Mouse (Mus musculus): ENCODE data around the gene Cyp2c65. TPM values are rescaled to one million over a fixed set of nuclear protein-coding genes. Genes with fewer than 3 reads are reported as not detected.
"Not testable (repeated sequence)": the region's sequence is repeated elsewhere in the genome, so short reads cannot be mapped to it uniquely, and the experiment has no call there.

The Cyp2c65 gene
- not detected in 2 replicates for polyA plus RNA-seq (2014; fragmentation: Nextera tagmentation; extraction: Ambion mirVana)

- H3K27ac ChIP-seq (replicated peaks; ENCODE audit: low read depth, low read length) = no peak within 1 kb of the TSS
- 76% methylated on average over 2 of the region's 2 CpGs for WGBS
- no peaks in the 10 kb centered on the region for H3K4me1 ChIP-seq (ENCODE audit: control insufficient read depth, insufficient read depth, low read length)
- no peak for DNase-seq (ENCODE audit: low spot score)
- no peak within 1 kb of the TSS for H3K9ac ChIP-seq (replicated peaks; ENCODE audit: low read length)
- no peaks in the 10 kb centered on the region for H3K9me3 ChIP-seq (replicated peaks; ENCODE audit: control insufficient read depth, low read length)
- no peaks in the 10 kb centered on the region for H3K27me3 ChIP-seq (ENCODE audit: control insufficient read depth, insufficient read depth, low read length)
- ATAC-seq (replicated peaks; ENCODE audit: insufficient number of reproducible peaks, low FRiP score, low TSS enrichment, low read depth) = no peak
- H3K4me3 ChIP-seq (ENCODE audit: low read depth, low read length) = no peak within 1 kb of the TSS
- H3K36me3 ChIP-seq (replicated peaks; ENCODE audit: control insufficient read depth, insufficient read depth, low read depth, low read length) = no peaks in the 10 kb centered on the region
- H3K4me2 ChIP-seq (ENCODE audit: low read depth, low read length) = no peak within 1 kb of the TSS
Measured at GRCm38 (mm10) chr19:39060719-39061118, at the start of gene Cyp2c65. Gene Cyp2c65, plus strand, starts transcription at chr19:39061015.

GRCm38 (mm10) chr19:39057928-39058327, 2.9 kb upstream of the Cyp2c65 start:
- Histone ChIP-seq H3K27me3 (ENCODE audit: control insufficient read depth, insufficient read depth, low read length) (no peaks in the 10 kb centered on the region), H3K9ac (replicated peaks; ENCODE audit: low read length) (no peak overlapping the region), H3K27ac (replicated peaks; ENCODE audit: low read depth, low read length) (no peak overlapping the region), H3K4me2 (ENCODE audit: low read depth, low read length) (no peak overlapping the region), H3K4me1 (ENCODE audit: control insufficient read depth, insufficient read depth, low read length) (no peaks in the 10 kb centered on the region), H3K9me3 (replicated peaks; ENCODE audit: control insufficient read depth, low read length) (no peaks in the 10 kb centered on the region), H3K36me3 (replicated peaks; ENCODE audit: control insufficient read depth, insufficient read depth, low read depth, low read length) (no peaks in the 10 kb centered on the region), H3K4me3 (ENCODE audit: low read depth, low read length) (no peak overlapping the region)
- DNase-seq (ENCODE audit: low spot score) (no peak), ATAC-seq (replicated peaks; ENCODE audit: insufficient number of reproducible peaks, low FRiP score, low TSS enrichment, low read depth) (no peak)
- 97% methylated on average over 1 of the region's 1 CpGs for whole genome bisulfite sequencing

- H3K9ac ChIP-seq (replicated peaks; ENCODE audit: low read length); ATAC-seq (replicated peaks; ENCODE audit: insufficient number of reproducible peaks, low FRiP score, low TSS enrichment, low read depth); H3K27me3 ChIP-seq (ENCODE audit: control insufficient read depth, insufficient read depth, low read length); H3K4me1 ChIP-seq (ENCODE audit: control insufficient read depth, insufficient read depth, low read length); H3K9me3 ChIP-seq (replicated peaks; ENCODE audit: control insufficient read depth, low read length); H3K36me3 ChIP-seq (replicated peaks; ENCODE audit: control insufficient read depth, insufficient read depth, low read depth, low read length); H3K4me2 ChIP-seq (ENCODE audit: low read depth, low read length); H3K4me3 ChIP-seq (ENCODE audit: low read depth, low read length); DNase-seq (ENCODE audit: low spot score); H3K27ac ChIP-seq (replicated peaks; ENCODE audit: low read depth, low read length): not testable (repeated sequence)
- 74% methylated on average over 2 of the region's 2 CpGs for WGBS
Measured at GRCm38 (mm10) chr19:39098779-39099178, 38.0 kb downstream of the Cyp2c65 start.

GRCm38 (mm10) chr19:39113644-39114043, 52.8 kb downstream of the Cyp2c65 start, which contains the start of gene Cyp2c66:
Gene Cyp2c66, plus strand, starts transcription at chr19:39113898.
- no peak within 1 kb of the TSS for H3K27ac ChIP-seq (replicated peaks; ENCODE audit: low read depth, low read length)
- ATAC-seq (replicated peaks; ENCODE audit: insufficient number of reproducible peaks, low FRiP score, low TSS enrichment, low read depth) (no peak), DNase-seq (ENCODE audit: low spot score) (no peak)
- H3K4me3 ChIP-seq (ENCODE audit: low read depth, low read length) = no peak within 1 kb of the TSS
- 82% methylated on average over 1 of the region's 1 CpGs for WGBS
- H3K4me2 ChIP-seq (ENCODE audit: low read depth, low read length) = no peak within 1 kb of the TSS
- H3K9me3 ChIP-seq (replicated peaks; ENCODE audit: control insufficient read depth, low read length) = no peaks in the 10 kb centered on the region
- no peak within 1 kb of the TSS for H3K9ac ChIP-seq (replicated peaks; ENCODE audit: low read length)
- no peaks in the 10 kb centered on the region for H3K27me3 ChIP-seq (ENCODE audit: control insufficient read depth, insufficient read depth, low read length)
- no peaks in the 10 kb centered on the region for H3K36me3 ChIP-seq (replicated peaks; ENCODE audit: control insufficient read depth, insufficient read depth, low read depth, low read length)
- H3K4me1 ChIP-seq (ENCODE audit: control insufficient read depth, insufficient read depth, low read length) = no peaks in the 10 kb centered on the region

Other genes starting within 250 kb of the Cyp2c65 start
- 11.9 and 14.0 TPM in 2 replicates for gene Noc3l, start 241.8 kb upstream of the Cyp2c65 start, polyA plus RNA-seq (2014; fragmentation: Nextera tagmentation; extraction: Ambion mirVana)
- 2.4 and 3.3 TPM in 2 replicates for gene Tbc1d12, start 224.4 kb upstream of the Cyp2c65 start, polyA plus RNA-seq (2014; fragmentation: Nextera tagmentation; extraction: Ambion mirVana)
- gene Hells, start 130.1 kb upstream of the Cyp2c65 start, polyA plus RNA-seq (2014; fragmentation: Nextera tagmentation; extraction: Ambion mirVana) = 78.2 and 97.2 TPM in 2 replicates
- not detected in 2 replicates for gene Cyp2c55, start 54.0 kb upstream of the Cyp2c65 start, polyA plus RNA-seq (2014; fragmentation: Nextera tagmentation; extraction: Ambion mirVana)
- not detected in 2 replicates for gene Cyp2c66, start 52.9 kb downstream of the Cyp2c65 start, polyA plus RNA-seq (2014; fragmentation: Nextera tagmentation; extraction: Ambion mirVana)
- gene Cyp2c29, start 208.4 kb downstream of the Cyp2c65 start, polyA plus RNA-seq (2014; fragmentation: Nextera tagmentation; extraction: Ambion mirVana) = not detected in 2 replicates

All from embryonic facial prominence, embryonic 11.5 days (tissue).